Mouse (Mus musculus) kidney, postnatal 36 days (tissue): ENCODE measurements at regions not wholly inside any gene's neighbourhood (a gene's known extent, or its start where the extent isn't known, plus 50 kb on each side); places are given as distances from the start of the nearest gene placed in this dataset.

ENCODE experiments used
- DNase-seq, 2 experiments: peaks; one replicate each; pipeline ENCODE4 v3.0.0; 2021 to 2022; ENCODE audit warnings: mixed read lengths in 2 of 2

GRCm38 (mm10) chr3:58317240-58317639, 97.3 kb upstream of the Tsc22d2 start:
- no peak for DNase-seq

- DNase-seq = peak; percentile 33 to 64
These were observed 95.8 kb upstream of the Tsc22d2 start for GRCm38 (mm10) chr3:58318756-58319155.

DNA sequence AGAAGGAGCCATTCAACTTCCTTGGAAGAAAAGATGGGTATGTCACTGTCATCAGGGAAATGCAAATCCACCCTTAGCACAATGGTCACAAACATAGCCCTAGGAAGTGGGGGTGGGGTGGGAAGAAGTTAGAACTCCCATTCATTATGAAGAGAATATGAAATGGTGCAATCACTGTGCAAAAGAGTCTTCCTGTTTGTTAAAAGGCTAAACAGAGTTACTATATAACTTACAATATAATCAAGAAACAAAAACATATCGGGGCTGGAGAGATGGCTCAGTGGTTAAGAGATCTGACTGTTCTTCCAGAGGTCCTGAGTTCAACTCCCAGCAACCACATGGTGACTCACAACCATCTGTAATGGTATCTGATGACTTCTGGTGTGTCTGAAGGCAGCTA, 95.1 kb upstream of the Tsc22d2 start:
- no peak for DNase-seq

- DNase-seq = no peak
These were observed 93.7 kb upstream of the Tsc22d2 start for GRCm38 (mm10) chr3:58320812-58321211.

DNA sequence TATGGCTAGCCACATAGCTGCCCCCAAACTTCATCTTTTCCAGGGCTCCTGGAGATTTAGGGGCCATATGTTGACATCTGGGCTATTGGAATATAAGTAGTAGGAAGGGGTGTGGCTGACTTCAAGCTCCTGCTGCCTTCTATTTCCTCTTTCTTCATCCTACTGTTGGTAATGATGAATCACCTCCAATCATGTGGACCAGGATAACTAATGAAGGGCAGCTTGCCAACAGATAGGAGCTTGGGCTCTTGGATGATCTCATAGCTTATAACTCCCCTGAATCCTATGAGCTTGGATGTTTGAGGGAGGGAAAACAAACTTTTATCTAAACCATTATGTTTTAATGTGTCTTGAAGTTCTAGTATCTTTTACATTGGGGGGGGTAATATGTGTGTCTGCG, 92.2 kb upstream of the Tsc22d2 start:
- no peak for DNase-seq

GRCm38 (mm10) chr3:58327721-58328120, 86.8 kb upstream of the Tsc22d2 start:
- no peak for DNase-seq

- peak; percentile 20 to 37 for DNase-seq
These were observed 84.3 kb upstream of the Tsc22d2 start for GRCm38 (mm10) chr3:58330186-58330585.

DNA sequence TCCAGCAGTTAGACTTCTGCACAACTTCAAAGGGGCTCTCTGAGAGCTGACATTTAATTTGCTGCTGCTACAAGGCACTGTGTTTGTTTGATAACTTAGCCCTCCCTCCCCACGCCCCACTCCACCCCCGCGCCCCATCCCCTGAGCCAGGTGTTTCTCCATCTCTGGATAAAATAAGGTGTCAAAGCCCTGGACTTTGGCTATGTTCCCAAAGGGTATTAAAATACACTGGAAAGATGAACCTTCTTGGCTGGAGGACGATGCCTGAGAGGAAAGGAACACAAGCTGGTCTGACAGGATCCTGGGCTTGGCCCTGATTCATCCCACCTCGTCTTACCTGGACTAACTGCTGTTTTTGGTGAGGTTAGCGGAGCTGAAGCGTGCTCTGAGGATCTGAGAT, 80.5 kb upstream of the Tsc22d2 start:
- no peak for DNase-seq

GRCm38 (mm10) chr3:58335277-58335676, 79.2 kb upstream of the Tsc22d2 start:
- DNase-seq = no peak

DNA sequence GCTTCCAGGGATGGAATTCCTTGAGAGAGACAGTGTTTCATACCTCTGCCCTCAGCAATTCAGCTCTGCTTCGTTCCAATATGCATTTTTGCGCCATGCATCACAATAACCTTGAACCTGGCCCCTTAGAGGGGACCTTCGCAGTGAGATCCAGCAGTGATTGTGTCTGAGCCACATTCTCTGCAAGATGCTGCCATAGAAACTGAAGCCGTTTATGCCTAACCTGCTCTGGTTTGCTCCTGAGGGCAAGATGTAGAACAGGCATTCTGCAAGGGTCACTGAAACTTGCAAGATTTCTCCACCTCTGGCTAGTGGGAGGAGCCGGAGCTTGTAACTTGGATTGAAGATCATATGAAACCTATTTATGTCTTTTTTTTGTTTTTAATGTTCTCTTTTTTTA, 78.4 kb upstream of the Tsc22d2 start:
- DNase-seq = no peak

- DNase-seq = no peak
These were observed 77.9 kb upstream of the Tsc22d2 start for GRCm38 (mm10) chr3:58336590-58336989.

DNA sequence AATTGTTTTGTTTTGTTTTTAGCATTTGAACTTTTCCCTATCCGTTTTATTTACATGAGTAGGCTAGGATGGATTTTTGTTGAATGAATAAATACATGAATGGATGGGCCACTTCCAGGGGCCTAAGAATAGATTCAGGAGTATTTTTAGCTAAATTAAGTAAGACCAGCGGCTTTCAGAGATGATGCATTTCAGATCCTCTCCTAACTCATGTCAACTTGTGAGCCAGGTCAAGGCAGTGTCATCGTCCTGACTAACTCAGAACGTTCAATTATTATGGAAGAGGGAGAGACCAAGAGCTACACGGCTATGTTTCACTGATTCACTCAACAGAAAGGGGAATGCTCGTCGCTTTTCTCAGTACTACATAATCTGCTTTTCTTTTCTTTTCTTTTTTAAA, 75.5 kb upstream of the Tsc22d2 start:
- no peak for DNase-seq

GRCm38 (mm10) chr3:58342096-58342495, 72.4 kb upstream of the Tsc22d2 start:
- DNase-seq = no peak

DNA sequence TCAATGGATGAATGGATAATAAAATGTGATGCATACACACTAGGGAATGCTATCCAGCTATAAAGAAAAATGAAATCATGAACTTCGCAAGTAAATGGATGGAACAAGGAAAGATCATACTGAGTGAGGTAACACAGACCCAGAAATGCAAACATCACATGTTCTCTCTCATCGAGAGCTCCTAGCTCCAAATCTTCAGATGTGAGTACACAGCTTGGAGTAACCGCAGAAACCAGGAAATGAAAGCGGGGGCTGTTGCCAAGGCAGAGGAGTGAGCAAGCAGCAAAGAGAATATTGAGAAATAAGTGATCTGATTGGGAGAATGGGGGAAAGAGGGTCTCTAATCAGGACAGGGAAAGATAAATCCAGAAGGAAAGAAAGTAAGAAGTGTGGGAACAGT, 52.0 kb upstream of the Tsc22d2 start:
- DNase-seq = no peak

- no peak for DNase-seq
These were observed 50.0 kb upstream of the Tsc22d2 start for GRCm38 (mm10) chr3:58364526-58364925.
